Mouse (Mus musculus): ENCODE measurements around the gene Nek5.

- TF ChIP-seq CTCF (IDR thresholded peaks at IDR 0.05; ENCODE audit: borderline replicate concordance, extremely low read depth, insufficient read depth, insufficient read length) (no peak), POLR2A (IDR thresholded peaks at IDR 0.05; ENCODE audit: borderline replicate concordance, extremely low read depth, insufficient read depth, insufficient read length, poor library complexity, severe bottlenecking) (no peak)
These were observed 93.9 kb downstream of the Nek5 start for GRCm38 (mm10) chr8:22030990-22031389.
